Mouse (Mus musculus) forelimb bud, embryonic 11.5 days (tissue): Measurements from ENCODE around the gene Efhd2.

Source experiments
- DNase-seq: peaks from one replicate; pipeline ENCODE4 v3.0.0-alpha.2; 2012; ENCODE audit warnings: low read depth, low spot score

Efhd2 gene

DNA sequence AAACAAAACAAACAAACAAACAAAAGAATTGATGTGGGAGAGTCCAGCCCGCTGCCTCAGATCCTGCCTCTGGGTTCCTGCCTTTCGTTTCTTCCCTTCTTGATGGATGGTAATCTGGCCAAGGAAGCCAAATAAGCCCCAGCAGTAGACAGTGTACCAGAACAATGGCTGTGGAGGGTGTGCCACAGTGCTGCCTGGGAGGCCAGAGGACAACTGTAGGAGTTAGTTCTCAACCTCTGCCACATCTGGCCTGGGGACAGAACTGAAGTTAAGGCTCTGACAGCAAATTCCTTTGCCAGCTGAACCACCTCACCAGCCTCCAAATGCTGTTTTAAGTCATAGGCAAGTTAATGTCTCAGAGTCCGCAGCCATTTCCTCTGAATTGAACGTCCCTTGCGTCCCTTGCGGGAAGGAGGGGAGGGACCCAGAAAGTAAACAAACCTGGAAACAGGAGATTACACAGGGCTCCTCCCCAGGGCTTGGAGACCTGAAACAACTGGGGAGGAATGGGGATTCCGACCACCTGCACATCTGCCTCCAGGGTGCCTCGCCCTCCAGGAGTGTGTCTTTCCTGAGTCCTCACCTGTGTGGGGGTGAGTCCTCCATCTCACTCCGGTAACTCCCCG, 6.7 kb upstream of the Efhd2 start:
- DNase-seq: no peak

- no peak for DNase-seq
Observed at GRCm38 (mm10) chr4:141879875-141880274, 5.2 kb upstream of the Efhd2 start.

- no peak for DNase-seq
Observed at GRCm38 (mm10) chr4:141879074-141879473, 4.4 kb upstream of the Efhd2 start.

DNA sequence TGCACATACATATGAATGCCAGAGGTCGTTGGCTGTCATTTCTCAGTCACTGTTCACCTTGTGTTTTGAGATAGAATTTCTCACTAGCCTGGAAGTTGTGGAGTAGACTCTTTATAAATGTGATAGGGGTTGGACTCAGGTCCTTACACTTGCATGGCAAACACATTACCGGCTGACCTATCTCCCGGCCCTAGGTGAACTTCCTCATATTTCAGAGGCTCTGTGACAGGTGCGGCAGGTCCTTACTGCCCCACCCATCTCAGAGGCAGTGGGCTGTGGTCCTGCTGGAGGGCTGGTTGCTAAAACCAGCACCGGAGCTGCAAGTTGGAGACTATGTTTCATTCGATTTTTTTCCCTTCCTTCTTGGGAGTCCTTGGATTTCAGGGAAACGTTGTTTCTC, 3.9 kb upstream of the Efhd2 start:
- DNase-seq: no peak

- no peak for DNase-seq
Observed at GRCm38 (mm10) chr4:141875481-141876108, 875 bp upstream of the Efhd2 start.

DNA sequence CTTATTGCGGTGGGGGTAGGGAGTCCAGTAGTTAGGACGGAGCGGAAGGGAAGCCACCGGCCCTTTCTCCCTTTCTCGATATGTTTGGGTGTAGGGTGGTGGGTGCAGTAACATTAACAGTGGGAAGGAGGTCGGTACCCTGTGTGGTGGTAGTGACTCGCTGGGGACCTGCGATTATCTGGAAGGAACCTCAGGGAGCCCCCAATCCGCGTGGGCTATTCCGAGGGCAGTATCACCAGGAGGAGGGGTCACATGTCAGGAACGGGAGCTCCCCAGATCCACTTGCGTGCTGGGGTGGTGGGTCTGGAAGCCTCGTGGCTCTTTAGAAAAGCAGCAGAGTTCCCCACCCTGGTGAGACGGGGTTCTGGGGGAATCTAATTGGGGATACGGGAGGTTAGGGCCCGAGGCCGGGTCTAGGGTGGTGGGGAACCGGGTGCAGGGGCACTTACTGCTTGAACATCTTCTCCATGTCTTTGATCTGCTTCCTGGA, 564 bp downstream of the Efhd2 start:
- DNase-seq: no peak

DNA sequence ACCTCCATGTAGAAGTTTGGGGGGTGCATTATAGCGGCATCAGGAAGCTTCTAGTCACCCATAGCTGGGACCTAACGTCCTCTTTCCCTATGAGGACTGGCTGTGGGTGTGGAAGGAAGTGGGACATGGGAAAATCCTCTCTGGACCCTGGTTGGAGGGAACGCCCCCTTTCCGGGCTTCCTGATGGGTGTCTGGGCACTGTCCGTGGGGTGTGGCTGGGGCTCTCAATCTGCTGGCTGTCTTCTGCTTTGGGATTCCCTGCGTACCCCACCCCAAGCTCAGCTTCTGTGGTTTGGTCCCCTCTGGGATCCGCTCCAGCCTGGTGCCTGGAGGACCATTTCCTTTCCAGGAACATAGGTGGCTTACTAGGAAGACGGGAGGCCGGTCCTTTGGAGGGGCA, 1.7 kb downstream of the Efhd2 start:
- no peak for DNase-seq

DNA sequence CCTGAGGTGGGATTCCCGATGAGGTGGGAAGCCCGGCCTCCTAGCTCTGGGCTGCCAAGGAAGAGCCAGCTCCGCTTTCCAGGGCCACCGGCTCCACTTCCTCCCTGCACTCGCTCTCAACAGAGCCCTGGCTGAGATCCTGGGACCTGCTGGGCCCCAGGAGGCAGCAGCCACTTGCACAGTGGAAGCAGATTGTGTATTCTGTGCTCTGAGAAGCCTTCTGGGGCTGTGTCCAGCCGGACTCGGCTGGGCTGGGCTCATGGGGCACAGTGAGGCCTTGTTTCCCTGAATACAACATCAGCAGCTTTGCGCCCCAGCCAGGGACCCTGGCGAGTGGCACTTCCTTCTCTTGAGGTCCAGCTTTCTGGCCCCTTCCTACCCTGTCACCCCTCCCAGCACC, 2.8 kb downstream of the Efhd2 start:
- no peak for DNase-seq

- no peak for DNase-seq
Observed at GRCm38 (mm10) chr4:141871333-141871725, 3.4 kb downstream of the Efhd2 start.

- no peak for DNase-seq
Observed at GRCm38 (mm10) chr4:141870666-141871332, 3.9 kb downstream of the Efhd2 start.

GRCm38 (mm10) chr4:141869436-141870215, 5.1 kb downstream of the Efhd2 start:
- no peak for DNase-seq

DNA sequence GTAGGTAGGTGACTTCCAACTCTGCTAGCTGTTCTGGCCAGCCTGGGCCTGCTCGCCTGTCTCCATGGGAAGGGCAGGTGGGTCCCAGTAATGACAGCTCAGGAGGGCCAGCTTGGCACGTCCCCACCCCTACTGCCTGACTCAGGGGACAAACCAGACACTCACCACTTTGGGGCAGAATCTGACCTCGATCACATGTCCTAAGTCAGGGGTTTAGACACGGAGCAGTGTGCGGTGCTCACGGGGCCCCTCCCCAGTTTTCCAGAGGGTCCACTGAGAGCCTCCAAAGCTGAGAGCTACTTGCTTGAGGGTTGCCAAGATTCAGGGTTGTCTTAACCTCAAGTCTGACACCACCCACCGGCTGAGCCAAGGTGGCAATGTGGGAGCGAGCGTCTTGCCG, 6.7 kb downstream of the Efhd2 start:
- DNase-seq: no peak

DNA sequence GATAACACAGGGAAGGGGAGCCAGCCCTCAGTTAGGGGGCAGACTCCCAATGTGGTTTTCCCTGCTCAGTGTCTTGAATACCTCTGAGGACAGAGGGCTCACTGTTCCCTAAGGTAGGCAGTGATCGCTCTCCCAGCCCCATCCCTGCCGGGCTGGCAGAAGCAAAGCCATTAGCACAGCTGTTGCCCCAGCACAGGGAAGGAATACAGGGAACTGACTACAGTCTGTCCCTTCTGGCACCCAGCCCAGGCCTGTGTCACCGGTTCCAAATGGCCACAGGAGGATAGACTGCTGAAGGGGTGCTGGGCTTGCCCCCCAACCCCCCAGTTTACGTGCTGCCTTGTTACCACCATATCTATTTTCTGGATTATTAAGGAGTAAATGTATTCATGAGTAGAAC, 7.2 kb downstream of the Efhd2 start:
- no peak for DNase-seq

GRCm38 (mm10) chr4:141866933-141867490, 7.7 kb downstream of the Efhd2 start:
- DNase-seq: no peak

DNA sequence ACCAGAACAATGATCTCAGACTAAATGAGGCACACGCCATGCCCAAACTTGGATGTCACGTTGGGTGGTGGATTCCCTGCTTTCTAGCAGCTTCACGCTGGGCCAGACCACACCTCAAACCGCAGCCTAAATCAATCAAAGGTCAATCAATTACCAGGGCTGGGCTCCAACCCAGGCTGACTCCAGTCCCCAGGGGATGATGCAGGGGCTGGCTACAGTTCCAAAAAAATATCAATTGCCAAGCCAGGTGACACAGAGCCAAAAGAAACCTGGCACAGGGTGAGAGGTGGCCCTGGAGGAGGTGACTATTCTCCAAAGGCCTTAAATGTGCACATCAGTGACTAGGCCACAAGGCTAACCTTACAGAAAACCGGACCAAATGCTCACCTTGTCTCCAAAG, 9.1 kb downstream of the Efhd2 start:
- DNase-seq: no peak

- no peak for DNase-seq
Observed at GRCm38 (mm10) chr4:141865006-141865405, 9.7 kb downstream of the Efhd2 start.

DNA sequence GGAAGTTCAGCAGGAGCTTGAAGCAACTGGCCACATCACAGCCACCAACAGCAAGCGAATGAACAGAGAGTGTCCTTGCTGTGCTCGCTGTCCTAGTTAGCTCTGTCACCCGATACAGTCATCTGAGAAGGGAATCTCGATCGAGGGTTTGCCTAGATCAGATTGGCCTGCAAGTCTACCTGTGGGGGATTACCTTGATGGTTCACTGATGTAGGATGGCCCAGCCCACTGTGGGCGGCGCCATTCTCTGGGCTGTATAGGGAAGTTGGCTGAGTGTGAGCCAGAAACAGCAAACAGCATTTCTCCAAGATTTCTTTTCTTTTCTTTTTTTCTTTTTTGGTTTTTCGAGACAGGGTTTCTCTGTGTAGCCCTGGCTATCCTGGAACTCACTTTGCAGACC, 10.2 kb downstream of the Efhd2 start:
- DNase-seq: no peak

DNA sequence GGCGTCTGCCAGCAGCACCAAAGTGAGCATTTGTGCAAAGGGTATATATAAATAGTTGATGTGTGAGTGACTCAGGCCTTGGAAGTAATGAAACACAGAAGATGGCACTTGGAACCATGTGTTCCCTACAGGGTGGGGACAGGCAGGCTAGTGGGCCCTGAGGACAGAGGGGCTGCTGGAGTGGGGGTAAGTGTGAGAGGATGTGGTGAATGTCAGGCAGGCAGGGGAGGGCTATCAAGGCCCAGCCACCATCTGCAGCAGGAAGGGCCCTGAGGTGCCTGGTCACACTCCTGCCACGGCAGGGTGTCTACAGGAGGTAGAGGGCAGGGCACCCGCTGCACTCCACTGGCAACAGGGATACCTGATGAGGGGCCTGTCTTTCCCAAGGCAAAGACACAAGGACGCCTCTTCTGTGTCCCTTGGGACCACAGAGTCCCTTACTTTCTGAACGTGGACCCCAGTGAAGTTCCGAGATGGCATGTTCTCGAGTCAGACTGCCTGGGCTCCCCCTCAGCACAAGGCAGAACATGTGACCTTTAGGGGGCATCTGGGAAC, 10.9 kb downstream of the Efhd2 start:
- DNase-seq: no peak

GRCm38 (mm10) chr4:141862867-141863266, 11.9 kb downstream of the Efhd2 start:
- no peak for DNase-seq

- DNase-seq: no peak
Observed at GRCm38 (mm10) chr4:141861591-141862295, 13.0 kb downstream of the Efhd2 start.

- DNase-seq: no peak
Observed at GRCm38 (mm10) chr4:141860246-141860841, 14.4 kb downstream of the Efhd2 start.
